Mouse (Mus musculus) kidney, embryonic 16.5 days (tissue): ENCODE measurements around the gene Itga5. TPM values are rescaled to one million over a fixed set of nuclear protein-coding genes. Genes with fewer than 3 reads are reported as not detected.
A peak's percentile ranks its signal among the peaks of the same experiment; 100 is the strongest.

Source experiments
- ATAC-seq: fragments of 200-750 bp; cut with Nextera tagmentation; 2 replicates; pipeline ENCODE4 v1.8.0; 2017; ENCODE audit warnings: moderate TSS enrichment; ENCODE audit not compliant: low FRiP score, low TSS enrichment
- H3K27ac ChIP-seq: fragments of 300-500 bp; sonication (generic); 2 replicates; pipeline ENCODE4 v1.5.1; 2014; ENCODE audit warnings: low read length
- H3K27me3 ChIP-seq: fragments of 300-500 bp; sonication (generic); 2 replicates; pipeline ENCODE4 v1.6.1; 2014; ENCODE audit warnings: low read length, control low read depth, mixed read lengths; ENCODE audit not compliant: insufficient read depth
- H3K36me3 ChIP-seq: fragments of 300-500 bp; sonication (generic); 2 replicates; pipeline ENCODE4 v1.6.1; 2014; ENCODE audit warnings: low read length, control low read depth, mixed read lengths; ENCODE audit not compliant: insufficient read depth
- H3K4me1 ChIP-seq: fragments of 300-500 bp; sonication (generic); 2 replicates; pipeline ENCODE4 v1.6.1; 2014; ENCODE audit warnings: low read length, control low read depth, mixed read lengths; ENCODE audit not compliant: insufficient read depth
- H3K4me2 ChIP-seq: fragments of 300-500 bp; sonication (generic); replicated peaks from 2 replicates; pipeline ENCODE4 v1.6.1; 2014; ENCODE audit warnings: low read depth, low read length
- H3K4me3 ChIP-seq: fragments of 300-500 bp; sonication (generic); 2 replicates; pipeline ENCODE4 v1.5.1; 2014; ENCODE audit warnings: mild to moderate bottlenecking, low read length
- H3K9ac ChIP-seq: fragments of 300-500 bp; sonication (generic); replicated peaks from 2 replicates; pipeline ENCODE4 v1.6.1; 2014; ENCODE audit warnings: low read length
- H3K9me3 ChIP-seq: fragments of 300-500 bp; sonication (generic); 2 replicates; pipeline ENCODE4 v1.6.1; 2016; ENCODE audit warnings: low read length, control low read depth
- WGBS: fragments of 180-500 bp; shearing (Covaris S2); extraction: QIAGEN DNeasy Blood & Tissue Kit; methylation state at CpG from one replicate; pipeline ENCODE4 v1.1.7; 2014; 5-methylcytosine and 5-hydroxymethylcytosine counted together
- polyA plus RNA-seq: library from polyadenylated mRNA; unstranded; fragments of >200 nt; fragmentation: Nextera tagmentation; extraction: Ambion mirVana; gene quantifications from 2 replicates; pipeline ENCODE4 v1.2.1, GENCODE M21; 2015

The Itga5 gene
- polyA plus RNA-seq, 1 experiment from 2014 or later: 44.3 TPM

GRCm38 (mm10) chr15:103317120-103317519 is 49.4 kb downstream of the Itga5 start:
- H3K36me3 ChIP-seq: peaks cover 5% of the 10 kb centered on the region; the same call in 1 of the 2 replicates
- H3K27me3 ChIP-seq: no peaks in the 10 kb centered on the region
- ATAC-seq: no peak
- no peaks in the 10 kb centered on the region for H3K9me3 ChIP-seq
- no peak overlapping the region for H3K4me3 ChIP-seq
- no peak overlapping the region for H3K27ac ChIP-seq
- H3K9ac ChIP-seq: no peak overlapping the region
- peaks cover 38% of the 10 kb centered on the region for H3K4me1 ChIP-seq
- no peak overlapping the region for H3K4me2 ChIP-seq

- Histone ChIP-seq H3K4me3 (no peak overlapping the region), H3K9me3 (no peaks in the 10 kb centered on the region), H3K4me1 (peaks cover 30% of the 10 kb centered on the region), H3K27ac (no peak overlapping the region), H3K4me2 (no peak overlapping the region), H3K9ac (no peak overlapping the region), H3K27me3 (no peaks in the 10 kb centered on the region), H3K36me3 (peaks cover 5% of the 10 kb centered on the region; the same call in 1 of the 2 replicates)
- ATAC-seq: no peak
- 61% methylated on average over 10 of the region's 10 CpGs for WGBS
Measured at GRCm38 (mm10) chr15:103315979-103316776, 50.4 kb downstream of the Itga5 start.

- peak overlapping the region; percentile 37 for H3K9ac ChIP-seq
- no peaks in the 10 kb centered on the region for H3K9me3 ChIP-seq
- H3K27ac ChIP-seq: no peak overlapping the region
- H3K27me3 ChIP-seq: no peaks in the 10 kb centered on the region
- peak; percentile 69 for ATAC-seq
- H3K4me2 ChIP-seq: peak overlapping the region; percentile 56
- H3K4me1 ChIP-seq: peaks cover 28% of the 10 kb centered on the region
- 3% methylated on average over 18 of the region's 18 CpGs for WGBS
- H3K4me3 ChIP-seq: peak overlapping the region; percentile 32
- peaks cover 2% of the 10 kb centered on the region; the same call in 1 of the 2 replicates for H3K36me3 ChIP-seq
Measured at GRCm38 (mm10) chr15:103315011-103315502, 51.5 kb downstream of the Itga5 start.

DNA sequence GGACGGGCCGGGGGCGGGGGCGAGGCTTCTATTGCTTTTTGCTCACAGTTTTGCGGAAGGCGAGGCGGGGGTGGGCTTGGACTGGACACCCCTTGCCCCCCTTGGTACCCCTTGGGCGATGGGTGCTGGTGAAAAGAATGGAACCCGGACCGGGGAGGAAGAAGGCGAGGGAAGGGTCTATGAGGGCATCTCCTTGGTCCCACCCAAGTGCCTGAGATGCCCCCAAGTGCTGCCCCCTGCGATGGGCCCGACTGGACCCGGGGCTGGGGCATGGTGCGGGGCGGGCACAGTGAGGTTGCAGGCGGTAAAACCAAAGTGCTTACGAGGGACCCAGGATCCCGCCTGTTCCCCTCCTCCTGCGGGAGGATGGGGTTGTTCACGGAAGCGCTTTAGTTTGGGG is 52.4 kb downstream of the Itga5 start:
- Histone ChIP-seq H3K9me3 (no peaks in the 10 kb centered on the region), H3K27me3 (no peaks in the 10 kb centered on the region), H3K4me3 (peak overlapping the region; percentile 32), H3K4me2 (peak overlapping the region; percentile 56), H3K27ac (no peak overlapping the region), H3K36me3 (no peaks in the 10 kb centered on the region; the same call in 1 of the 2 replicates), H3K4me1 (peaks cover 31% of the 10 kb centered on the region), H3K9ac (peak overlapping the region; percentile 37; the same call in 1 of the 2 replicates)
- ATAC-seq: peak; percentile 15; the same call in 1 of the 2 replicates
- 45% methylated on average over 19 of the region's 22 CpGs for WGBS

DNA sequence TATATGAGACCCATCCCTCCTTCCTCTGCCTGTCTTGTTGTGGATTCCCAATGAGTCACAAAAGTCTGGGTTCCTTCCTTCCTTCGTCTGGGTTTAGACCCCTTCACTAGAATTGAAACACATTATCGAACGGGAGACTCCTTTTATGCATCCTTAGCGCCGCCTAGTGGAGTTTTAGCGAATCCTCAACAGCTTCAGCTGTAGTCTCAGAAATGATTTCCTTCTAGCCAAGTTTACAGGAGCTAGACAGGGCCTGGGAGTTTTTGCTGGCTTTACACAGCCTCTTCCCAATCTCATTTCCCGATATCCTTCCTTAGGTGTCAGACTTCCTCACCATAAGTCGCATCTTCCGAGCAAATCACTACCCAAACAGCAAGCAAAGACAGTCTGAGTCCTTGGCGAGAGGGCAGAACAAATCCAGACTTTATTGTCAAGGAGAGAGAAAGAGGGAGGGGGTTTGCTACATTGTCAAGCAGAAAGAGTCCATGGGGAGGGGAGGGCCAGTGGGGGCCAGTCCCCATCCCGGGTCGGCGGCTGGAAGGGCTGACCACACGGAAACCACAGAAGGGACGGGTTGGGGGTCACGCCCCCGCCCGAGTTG is 53.0 kb downstream of the Itga5 start:
- H3K4me3 ChIP-seq: no peak overlapping the region
- 0 out of 2 replicates have a peak overlapping the region, but pooled peaks have one; percentile 25 for H3K27ac ChIP-seq
- no peaks in the 10 kb centered on the region for H3K9me3 ChIP-seq
- WGBS: 9% methylated on average over 15 of the region's 18 CpGs
- peaks cover 34% of the 10 kb centered on the region for H3K4me1 ChIP-seq
- H3K9ac ChIP-seq: peak overlapping the region; percentile 37; the same call in 1 of the 2 replicates
- no peak for ATAC-seq
- no peaks in the 10 kb centered on the region for H3K36me3 ChIP-seq
- peak overlapping the region; percentile 56 for H3K4me2 ChIP-seq
- H3K27me3 ChIP-seq: no peaks in the 10 kb centered on the region

GRCm38 (mm10) chr15:103310365-103310910 is 56.1 kb downstream of the Itga5 start, which contains the start of gene Gpr84:
Gene Gpr84 (minus strand): TSS chr15:103310612.
- H3K27me3 ChIP-seq: no peaks in the 10 kb centered on the region
- peak within 1 kb of the TSS; percentile 13; the same call in 1 of the 2 replicates for H3K27ac ChIP-seq
- no peak for ATAC-seq
- H3K4me2 ChIP-seq: no peak within 1 kb of the TSS
- H3K4me3 ChIP-seq: no peak within 1 kb of the TSS
- no peaks in the 10 kb centered on the region for H3K9me3 ChIP-seq
- H3K9ac ChIP-seq: no peak within 1 kb of the TSS
- WGBS: 30% methylated on average over 6 of the region's 6 CpGs
- peaks cover 59% of the 10 kb centered on the region for H3K4me1 ChIP-seq
- H3K36me3 ChIP-seq: no peaks in the 10 kb centered on the region

DNA sequence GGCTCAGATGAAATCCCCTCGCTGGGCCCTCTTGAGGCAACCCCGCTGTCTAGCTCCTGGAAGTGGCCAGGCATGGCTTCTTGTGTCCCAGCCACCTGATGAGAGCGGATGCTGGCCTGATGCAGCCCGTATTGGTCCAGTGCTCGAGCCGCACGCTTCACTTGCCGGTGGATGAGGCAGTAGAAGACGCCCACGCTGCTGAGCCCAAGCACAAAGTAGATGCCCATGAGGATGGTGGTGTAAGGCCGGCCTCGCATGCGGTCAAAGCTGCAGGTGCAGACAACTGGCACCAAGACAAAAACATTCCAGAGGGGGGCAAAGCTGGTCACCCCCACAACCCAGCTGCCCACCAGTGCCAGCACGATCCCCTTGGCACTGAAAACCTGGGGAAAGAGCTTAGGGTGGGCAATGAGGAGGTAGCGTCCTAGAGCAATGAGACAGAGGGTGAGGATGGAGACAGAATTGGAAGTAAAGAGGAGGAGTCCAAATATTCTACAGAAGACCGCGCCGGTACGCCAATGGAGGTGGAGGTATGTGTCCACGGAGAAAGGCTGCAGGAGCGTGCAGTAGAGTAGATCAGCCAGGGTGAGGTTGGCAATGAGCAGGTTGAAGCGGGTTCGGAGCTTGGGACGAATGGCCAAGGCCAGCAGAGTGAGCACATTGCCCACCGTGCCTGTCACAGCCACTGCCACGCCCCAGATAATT is 57.5 kb downstream of the Itga5 start:
- peak overlapping the region; percentile 37 for H3K4me2 ChIP-seq
- peak overlapping the region; percentile 59 for H3K9ac ChIP-seq
- no peaks in the 10 kb centered on the region for H3K36me3 ChIP-seq
- peak overlapping the region; percentile 27; the same call in 1 of the 2 replicates for H3K27ac ChIP-seq
- ATAC-seq: no peak
- WGBS: 60% methylated on average over 26 of the region's 26 CpGs
- peaks cover 54% of the 10 kb centered on the region for H3K4me1 ChIP-seq
- H3K4me3 ChIP-seq: no peak overlapping the region
- H3K27me3 ChIP-seq: no peaks in the 10 kb centered on the region
- no peaks in the 10 kb centered on the region for H3K9me3 ChIP-seq

DNA sequence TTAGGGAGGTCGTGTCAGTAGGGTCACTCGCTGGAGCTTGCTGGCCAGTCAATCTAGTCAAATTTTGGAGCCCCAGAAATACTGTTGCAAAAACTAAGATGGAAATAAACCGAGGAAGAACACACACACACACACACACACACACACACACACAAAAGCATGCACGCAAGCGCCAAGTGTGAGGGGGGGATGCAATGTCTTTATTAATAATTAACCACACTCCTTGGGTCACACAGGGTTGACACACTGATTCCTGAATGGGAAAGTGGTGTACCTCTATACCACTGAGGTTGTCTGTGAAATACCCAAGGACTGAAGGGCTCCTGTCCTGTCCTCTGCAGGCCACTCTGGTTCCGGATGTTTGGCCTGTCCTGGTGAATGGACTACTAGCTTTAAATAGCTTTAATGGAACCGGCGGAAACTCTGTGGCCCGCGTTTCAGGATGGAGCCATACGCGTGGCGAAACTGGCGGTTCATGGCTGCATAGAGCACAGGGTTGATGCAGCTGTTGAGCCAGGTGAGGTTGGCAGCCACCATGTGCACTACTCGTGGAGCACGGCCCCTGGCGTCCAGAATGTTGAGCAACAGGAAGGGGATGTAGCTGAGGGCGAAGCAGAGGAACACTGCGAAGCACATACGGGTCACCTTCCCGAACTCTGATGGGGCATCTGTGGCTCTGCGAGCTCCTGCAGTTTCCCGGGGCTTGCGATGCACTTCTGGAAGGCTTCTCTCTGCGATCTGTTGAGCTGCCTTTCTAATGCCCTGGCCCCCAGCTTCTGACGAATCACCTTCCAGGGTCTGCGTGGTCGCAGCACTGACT is 58.3 kb downstream of the Itga5 start:
- Histone ChIP-seq H3K9ac (peak overlapping the region; percentile 59), H3K4me3 (no peak overlapping the region), H3K36me3 (no peaks in the 10 kb centered on the region), H3K4me1 (peaks cover 56% of the 10 kb centered on the region), H3K9me3 (no peaks in the 10 kb centered on the region), H3K27ac (peak overlapping the region; percentile 27; the same call in 1 of the 2 replicates), H3K27me3 (no peaks in the 10 kb centered on the region), H3K4me2 (peak overlapping the region; percentile 37)
- 38% methylated on average over 28 of the region's 28 CpGs for WGBS
- no peak for ATAC-seq

DNA sequence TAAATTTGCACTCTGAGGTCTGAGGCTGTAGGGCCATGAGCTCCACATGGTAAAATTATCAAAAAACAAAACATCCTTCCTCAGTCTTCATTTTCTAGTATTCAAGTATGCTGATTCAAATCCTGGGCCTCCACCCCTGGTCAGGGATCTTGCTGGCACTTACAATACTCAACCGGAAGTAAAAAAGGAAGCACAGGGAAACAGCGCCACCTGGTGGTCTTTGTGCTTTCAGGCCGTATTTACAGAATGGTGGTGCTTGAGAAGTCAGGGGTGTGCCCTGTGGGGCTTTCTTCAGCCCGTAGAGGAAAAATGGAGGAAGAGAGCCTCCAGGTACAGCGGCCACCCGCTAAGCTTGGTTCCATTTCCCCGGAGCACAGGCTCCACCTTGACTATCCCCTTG is 59.4 kb downstream of the Itga5 start:
- ATAC-seq: no peak
- WGBS: 0% methylated on average over 7 of the region's 7 CpGs
- peak overlapping the region; percentile 99 for H3K27ac ChIP-seq

More for the DNA sequence above, 59.4 kb downstream of the Itga5 start:
- H3K27me3 ChIP-seq: no peaks in the 10 kb centered on the region
- no peaks in the 10 kb centered on the region for H3K9me3 ChIP-seq
- H3K4me1 ChIP-seq: peaks cover 68% of the 10 kb centered on the region
- no peak overlapping the region for H3K4me3 ChIP-seq
- peak overlapping the region; percentile 39 for H3K4me2 ChIP-seq
- H3K36me3 ChIP-seq: no peaks in the 10 kb centered on the region
- H3K9ac ChIP-seq: peak overlapping the region; percentile 49
